8 mouse cellular contexts compared by ENCODE assay signal in the genomic region with DNA sequence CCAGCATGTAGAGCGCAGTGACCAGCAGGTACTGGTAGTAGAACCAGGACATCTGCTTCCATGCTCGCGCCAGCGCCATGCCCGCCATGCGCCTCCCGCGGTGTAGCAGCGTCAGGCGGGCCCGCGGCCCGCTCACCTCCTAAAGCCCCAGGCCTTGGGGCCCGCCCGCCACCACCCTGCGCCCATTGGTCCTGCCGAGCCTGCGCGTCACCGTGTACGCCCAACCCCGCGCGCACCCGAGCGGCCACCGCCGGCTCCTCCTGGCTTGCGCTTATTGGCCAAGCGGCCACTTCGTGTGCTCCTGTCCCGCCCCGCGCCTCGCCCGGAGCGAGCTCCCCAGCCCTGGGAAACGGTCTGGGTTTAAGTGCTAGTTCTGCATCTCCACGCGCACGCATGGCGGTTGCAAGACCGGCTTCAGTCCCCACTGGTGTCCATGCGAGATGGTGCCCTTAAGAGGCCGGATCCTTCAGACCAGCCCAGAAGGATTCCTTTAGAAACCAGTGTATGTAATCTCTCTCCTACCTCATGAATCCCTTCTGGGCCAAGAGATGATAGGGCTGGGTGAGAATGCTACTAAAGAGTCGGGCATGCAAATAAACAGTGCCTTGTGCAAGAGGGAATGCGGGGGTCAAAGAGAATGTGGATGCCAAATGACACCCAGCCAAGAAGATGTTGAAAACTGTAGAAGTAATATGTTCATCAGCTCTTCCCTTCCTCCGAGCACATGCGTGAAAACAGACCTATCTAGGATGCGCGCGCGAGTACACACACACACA. TPM values are rescaled to one million over a fixed set of nuclear protein-coding genes. Genes with fewer than 3 reads are reported as not detected.
DNase-seq lines count a peak whose midpoint lies in the region; ATAC-seq and TF ChIP-seq lines count a peak whose summit lies in the region.

Gene Sptssa (minus strand): TSS at position 178 of the 776 bp plus-strand sequence.

- no peak for TF ChIP-seq EP300 in lung, postnatal 0 days (IDR thresholded peaks at IDR 0.05)

- H3K4me1 ChIP-seq in hindbrain, embryonic 10.5 days (replicated peaks), result peaks cover 26% of the 10 kb centered on the region
- H3K4me1 ChIP-seq in lung, postnatal 0 days (ENCODE audit: insufficient read depth, low read depth, low read length), result peaks cover 6% of the 10 kb centered on the region

- 8% methylated on average over 53 of the region's 53 CpGs for WGBS in hindbrain, embryonic 10.5 days
- WGBS in lung, postnatal 0 days, result 6% methylated on average over 53 of the region's 53 CpGs

- TF ChIP-seq CTCF in lung, postnatal 0 days (IDR thresholded peaks at IDR 0.05), result peak; percentile 28

- H3K9me3 ChIP-seq in hindbrain, embryonic 10.5 days, result no peaks in the 10 kb centered on the region
- H3K9me3 ChIP-seq in lung, postnatal 0 days (ENCODE audit: low read length), result no peaks in the 10 kb centered on the region

- peak within 1 kb of the TSS; percentile 65 for H3K9ac ChIP-seq in lung, postnatal 0 days (replicated peaks; ENCODE audit: low read depth)

- peak within 1 kb of the TSS; percentile 65 for H3K4me2 ChIP-seq in lung, postnatal 0 days (replicated peaks; ENCODE audit: low read depth, low read length)

- peak; percentile 96 for ATAC-seq in frontal cortex, adult (ENCODE audit: low TSS enrichment)
- peak; percentile 100 for ATAC-seq in lung, postnatal 0 days

- peak within 1 kb of the TSS; percentile 96 for H3K27ac ChIP-seq in hindbrain, embryonic 10.5 days
- peak within 1 kb of the TSS; percentile 91 for H3K27ac ChIP-seq in lung, postnatal 0 days (ENCODE audit: low read length)

- no peaks in the 10 kb centered on the region for H3K36me3 ChIP-seq in hindbrain, embryonic 10.5 days
- H3K36me3 ChIP-seq in lung, postnatal 0 days (ENCODE audit: insufficient read depth, low read length), result no peaks in the 10 kb centered on the region

- peak within 1 kb of the TSS; percentile 77 for H3K4me3 ChIP-seq in hindbrain, embryonic 10.5 days
- H3K4me3 ChIP-seq in lung, postnatal 0 days (ENCODE audit: low read depth, low read length), result peak within 1 kb of the TSS; percentile 68

- H3K27me3 ChIP-seq in hindbrain, embryonic 10.5 days (ENCODE audit: insufficient read depth, poor library complexity, severe bottlenecking), result peaks cover 3% of the 10 kb centered on the region; the same call in 1 of the 2 replicates
- no peaks in the 10 kb centered on the region for H3K27me3 ChIP-seq in lung, postnatal 0 days (replicated peaks; ENCODE audit: insufficient read depth, low read length)

- DNase-seq in MEL-GATA-1-ER (ENCODE audit: extremely low read depth, low read depth), result peak; percentile 78
- peak; percentile 95 for DNase-seq in cerebellum, adult 8-10 months
- peak; percentile 97 for DNase-seq in hindbrain, embryonic 10.5 days (ENCODE audit: low spot score)
- peak; percentile 95 for DNase-seq in layer of hippocampus, adult 9-11 months
- DNase-seq in lung, postnatal 0 days (ENCODE audit: low spot score), result peak; percentile 98
- peak; percentile 90 for DNase-seq in ovary, postnatal 14 days (ENCODE audit: low spot score)
- peak; percentile 97 for DNase-seq in thymus, postnatal 14 days

RNA-seq across cellular contexts. Expression of gene Sptssa, which starts in this region (rescaled TPM):
- polyA plus RNA-seq in hindbrain, embryonic 10.5 days (2016; fragmentation: Nextera tagmentation; extraction: Ambion mirVana), result 164 TPM in 2 replicates
- 134 and 155 TPM in 2 replicates for polyA plus RNA-seq in lung, postnatal 0 days (2015; fragmentation: Nextera tagmentation; extraction: Ambion mirVana)

Comparison
In these comparisons a context has a peak if more than half of its experiments do, and no peak if none do; other contexts are left out.
1. Peak in every context shown above with its lines: DNase-seq, ATAC-seq, H3K4me3 ChIP-seq and H3K27ac ChIP-seq.